Mouse (Mus musculus): ENCODE data around the gene Gm49361.
"Not testable (repeated sequence)": the region's sequence is repeated elsewhere in the genome, so short reads cannot be mapped to it uniquely, and the experiment has no call there.

Gm49361 gene

DNA sequence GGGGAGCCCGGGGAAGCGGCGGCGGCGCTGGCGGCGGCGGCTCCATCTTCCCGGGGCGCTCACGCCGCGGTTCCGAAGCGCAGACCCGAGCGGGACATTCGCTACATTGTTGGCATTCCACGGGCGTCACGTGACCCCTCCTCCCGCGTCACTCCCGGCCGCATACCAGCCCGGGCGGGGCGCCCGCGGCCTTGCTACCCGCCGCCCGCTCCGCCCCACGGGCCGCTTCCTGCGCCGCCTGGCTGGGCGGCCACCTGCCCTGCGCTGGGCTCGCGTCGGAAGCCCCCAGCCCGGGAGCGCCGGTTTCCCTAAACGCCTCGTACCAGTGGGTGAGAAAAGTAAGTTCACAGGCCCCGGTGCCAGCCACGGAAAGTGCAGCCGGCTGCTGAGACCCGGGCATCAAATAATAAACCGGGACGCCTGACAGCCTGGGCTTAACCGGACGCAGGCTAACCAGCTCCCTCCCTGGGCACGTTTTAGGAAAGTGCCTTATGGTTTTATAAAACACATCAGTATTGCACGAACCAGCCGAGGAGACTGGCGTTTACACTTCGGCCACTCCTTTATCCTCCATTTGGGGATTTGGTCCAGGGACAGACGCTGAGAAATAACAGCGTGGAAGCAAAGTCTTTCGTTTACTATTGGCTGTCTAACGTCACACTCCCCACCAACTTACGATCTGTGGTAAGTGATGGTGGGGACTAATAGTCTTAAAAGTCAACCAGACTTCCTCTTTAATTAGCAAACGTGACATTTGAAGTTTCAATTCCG, at the start of gene Gm49361:
Gene Gm49361 (minus strand): TSS at position 103 of the 771 bp plus-strand sequence.
- DNase-seq: peak; percentile 91 to 93

DNA sequence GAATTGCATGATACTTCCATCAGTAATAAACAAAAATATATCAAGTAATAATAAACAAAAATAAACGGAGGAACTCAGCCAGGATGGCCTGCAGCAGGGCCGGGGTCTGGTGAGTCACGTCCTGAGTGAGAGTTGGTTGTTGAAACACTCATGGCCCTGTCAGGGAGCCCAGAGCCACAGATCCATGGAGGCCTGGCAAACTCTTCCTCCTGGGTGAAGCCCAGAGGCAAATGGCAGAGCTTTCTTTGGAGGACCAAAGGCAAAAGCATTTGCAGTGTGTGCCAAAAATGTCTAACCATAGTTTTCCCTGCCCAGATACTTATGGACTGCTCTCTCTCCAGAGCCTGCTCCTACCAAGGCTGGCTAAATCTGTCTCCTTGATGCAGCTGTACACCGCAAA, 45.3 kb upstream of the Gm49361 start:
- no peak for DNase-seq

DNA sequence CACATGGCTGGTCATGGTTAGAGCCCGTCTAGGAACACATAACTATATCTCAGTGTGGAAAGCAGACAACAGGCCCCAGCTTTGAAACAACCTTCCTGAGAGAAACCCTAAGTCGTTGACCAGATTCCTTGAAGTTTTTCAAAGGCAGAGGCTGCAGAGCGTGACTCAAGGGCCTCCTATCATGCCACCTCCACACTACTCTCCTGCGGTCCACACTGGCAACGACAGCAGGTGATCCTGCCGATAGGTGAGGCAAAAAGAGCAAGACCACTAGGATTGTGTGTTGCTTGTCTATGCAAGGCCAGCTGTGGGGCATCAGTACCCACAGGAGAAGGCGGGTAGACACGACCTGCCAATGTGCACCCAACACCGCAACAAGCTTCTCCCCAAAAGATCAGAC, 43.9 kb upstream of the Gm49361 start:
- DNase-seq: no peak

GRCm38 (mm10) chr14:57789311-57789710, 43.4 kb upstream of the Gm49361 start:
- DNase-seq: no peak

GRCm38 (mm10) chr14:57787406-57787805, 41.5 kb upstream of the Gm49361 start:
- no peak for DNase-seq

DNA sequence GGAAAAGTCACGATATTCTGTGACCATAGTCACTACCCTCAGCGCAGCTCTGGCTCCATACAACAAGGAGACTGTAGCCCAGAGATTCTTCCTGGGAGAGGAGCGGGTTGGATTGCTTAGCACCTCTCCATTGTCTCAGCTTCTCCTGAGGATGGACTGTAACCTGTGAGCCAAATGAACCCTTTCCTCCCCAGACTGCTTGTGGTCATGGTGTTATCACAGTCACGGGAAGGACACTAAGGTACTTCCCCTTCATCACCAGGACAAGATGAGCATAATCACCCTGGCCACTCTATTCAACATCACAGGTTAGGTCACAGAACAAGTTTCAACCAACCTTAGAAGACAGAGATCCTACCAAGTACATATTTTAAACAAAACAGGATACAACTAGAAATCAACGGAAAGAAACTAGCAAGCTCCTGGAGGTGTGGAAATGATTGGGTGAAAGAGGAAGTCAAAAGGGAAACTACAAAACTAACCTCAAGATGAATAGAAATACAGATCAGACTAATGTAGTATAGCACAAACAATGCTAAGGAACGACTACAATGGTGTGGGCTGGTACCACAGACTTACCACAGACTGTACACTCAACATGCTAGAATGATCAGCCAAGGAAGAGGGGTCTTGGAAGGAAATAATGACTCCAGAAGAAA, 26.4 kb upstream of the Gm49361 start:
- DNase-seq: no peak

- DNase-seq: no peak
Observed at GRCm38 (mm10) chr14:57769102-57769501, 23.2 kb upstream of the Gm49361 start.

DNA sequence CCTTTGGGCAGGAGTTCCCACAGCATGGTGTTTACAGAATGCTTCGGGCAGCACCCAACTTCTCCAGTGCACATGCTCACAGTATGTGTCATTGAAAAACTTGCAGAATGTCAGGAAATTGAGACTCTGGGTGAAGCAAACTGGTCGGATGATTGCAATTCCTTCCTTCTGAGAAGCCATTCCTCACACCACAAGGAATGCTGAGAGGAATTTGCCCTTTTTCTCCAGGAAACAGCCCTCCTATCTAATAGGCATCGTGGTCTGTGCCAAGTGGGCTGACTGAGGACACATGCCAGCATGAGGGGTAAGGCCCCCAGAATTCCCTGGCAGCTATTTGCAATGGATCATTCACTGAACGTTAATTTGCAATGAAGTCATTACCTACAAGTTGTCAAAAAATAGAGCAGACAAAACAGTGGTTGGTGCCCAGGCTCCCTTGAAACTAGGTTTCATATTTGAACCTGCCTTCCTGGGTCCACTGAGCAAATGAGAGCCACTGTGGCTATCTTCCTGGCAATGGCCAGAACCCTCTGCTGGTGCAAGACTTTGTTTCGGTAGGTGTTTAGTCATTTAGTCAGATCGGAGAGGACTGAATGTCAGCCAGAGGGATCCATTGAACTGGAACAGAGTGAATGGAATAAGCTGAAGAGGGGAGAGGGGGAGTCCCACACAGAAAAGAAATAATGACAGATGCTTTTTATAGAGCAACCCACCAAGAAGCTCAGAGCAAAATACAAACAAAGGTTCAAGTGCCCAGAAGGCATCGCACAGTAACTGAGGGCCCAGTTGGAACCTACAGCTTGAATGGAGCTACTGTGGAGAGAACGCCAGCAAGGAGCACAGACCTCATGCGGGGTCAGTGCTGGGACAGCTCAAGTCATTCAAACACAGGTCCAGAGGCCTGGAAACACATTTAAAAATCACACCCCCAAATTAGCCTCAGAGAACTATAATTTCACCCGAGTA, 14.8 kb upstream of the Gm49361 start:
- DNase-seq: no peak

- no peak for DNase-seq
Observed at GRCm38 (mm10) chr14:57758237-57758636, 12.3 kb upstream of the Gm49361 start, which contains the start of gene Lats2. Lats2 (minus strand) TSS chr14:57758388.

DNA sequence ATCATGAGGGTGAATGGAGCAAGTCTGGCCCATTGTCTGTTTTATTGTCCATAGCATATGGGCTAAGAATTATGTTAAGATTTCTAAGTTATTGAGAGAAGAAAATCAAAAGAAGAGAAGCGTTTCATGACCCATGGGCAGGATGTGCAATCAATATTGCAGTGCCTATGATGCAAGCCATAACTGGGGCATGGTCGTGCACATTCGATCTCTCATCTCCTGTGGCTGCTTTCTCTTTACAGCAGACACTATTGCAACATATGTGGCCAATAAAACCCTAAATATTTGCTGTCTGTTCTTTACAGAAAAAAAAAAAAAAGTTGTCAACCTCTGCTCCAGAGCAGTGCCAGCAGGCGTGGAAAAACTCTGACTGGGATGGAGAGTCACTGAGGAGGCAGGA, 10.2 kb upstream of the Gm49361 start:
- DNase-seq: no peak

GRCm38 (mm10) chr14:57755661-57756060, 9.8 kb upstream of the Gm49361 start:
- DNase-seq: no peak

DNA sequence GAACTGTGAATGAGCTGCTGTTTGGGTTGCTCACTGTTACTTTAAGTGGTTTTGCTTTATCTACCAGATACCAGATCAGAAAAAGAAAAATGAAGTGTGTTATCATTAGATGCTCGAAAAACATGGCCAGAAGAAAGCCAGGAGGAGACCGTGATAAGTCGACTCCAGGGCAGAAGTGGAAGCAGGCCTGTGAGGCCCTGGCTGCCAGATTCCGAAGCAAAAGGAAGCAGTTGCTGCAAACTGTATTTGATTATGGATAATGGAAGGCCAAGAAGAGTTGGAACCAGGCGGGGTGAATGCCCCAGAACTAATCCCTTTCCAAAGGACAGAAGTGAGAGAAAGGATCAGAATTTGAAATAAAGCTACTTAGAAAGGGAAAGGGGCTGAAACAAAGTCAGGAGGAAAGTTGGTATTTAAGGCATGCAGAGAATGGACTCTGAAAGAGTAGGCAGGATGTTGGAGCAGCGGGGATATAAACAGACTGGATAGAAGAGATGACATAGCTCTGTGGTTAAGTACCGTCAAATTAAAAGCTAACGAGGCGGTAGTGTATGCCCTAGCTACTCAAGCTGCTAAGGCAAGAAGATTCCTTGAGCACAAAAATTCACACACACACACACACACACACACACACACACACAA, 7.6 kb upstream of the Gm49361 start:
- no peak for DNase-seq

- not testable (repeated sequence) for DNase-seq
Observed at GRCm38 (mm10) chr14:57751006-57751405, 5.1 kb upstream of the Gm49361 start.

GRCm38 (mm10) chr14:57749501-57749900, 3.6 kb upstream of the Gm49361 start:
- DNase-seq: no peak

- DNase-seq: peak; percentile 64 to 66
Observed at GRCm38 (mm10) chr14:57745291-57745969, 473 bp downstream of the Gm49361 start.

- DNase-seq: no peak
Observed at GRCm38 (mm10) chr14:57744547-57744946, 1.4 kb downstream of the Gm49361 start.

- DNase-seq: no peak
Observed at GRCm38 (mm10) chr14:57740651-57741050, 5.3 kb downstream of the Gm49361 start.

GRCm38 (mm10) chr14:57737089-57737488, 8.8 kb downstream of the Gm49361 start:
- DNase-seq: no peak

DNA sequence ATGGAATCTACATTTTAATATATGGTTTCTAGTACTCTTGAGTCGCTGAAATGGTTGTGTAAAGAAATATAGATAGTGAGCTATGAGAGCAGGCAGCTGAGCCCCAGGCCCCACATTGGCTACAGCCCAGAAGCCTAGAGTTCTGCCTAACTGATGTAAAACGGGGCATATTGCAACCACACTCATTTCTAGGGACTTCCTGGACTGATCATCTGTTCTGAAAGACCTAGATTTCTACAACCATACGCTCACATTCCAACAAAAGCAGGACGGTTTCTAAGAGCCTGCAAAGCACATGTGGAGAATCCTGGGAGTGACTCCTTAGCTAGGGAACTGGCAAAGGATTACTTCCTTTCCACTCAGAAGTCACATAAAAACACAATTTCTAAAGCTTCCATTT, 9.8 kb downstream of the Gm49361 start:
- DNase-seq: no peak

DNA sequence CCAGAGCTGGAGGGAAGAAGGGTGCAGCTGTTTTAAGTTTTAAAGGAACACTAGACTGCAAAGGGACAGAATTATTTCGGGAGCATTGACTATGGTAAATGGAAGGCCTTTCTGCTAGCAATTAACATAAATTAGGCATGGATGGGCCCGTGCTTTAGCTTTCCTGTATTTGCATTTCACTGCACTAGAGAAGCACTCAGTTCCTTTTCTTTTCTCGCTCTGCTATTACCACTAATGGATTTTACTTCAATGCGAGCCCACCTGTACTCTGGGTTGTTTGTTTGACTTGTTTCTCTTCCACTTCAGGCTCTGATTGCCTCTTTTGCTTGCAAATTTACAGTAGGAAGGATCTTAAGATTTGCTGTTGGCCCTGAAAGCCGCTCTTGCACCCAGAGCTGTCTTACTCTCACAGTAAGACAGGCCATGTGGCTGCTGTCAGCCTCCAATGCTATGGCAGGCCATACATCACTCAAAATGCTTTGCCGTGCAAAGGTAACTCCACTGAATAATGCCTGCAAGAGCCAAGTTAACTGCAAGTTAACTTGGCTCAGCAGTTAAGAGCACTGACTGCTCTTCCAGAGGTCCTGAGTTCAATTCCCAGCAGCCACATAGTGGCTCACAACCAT, 13.1 kb downstream of the Gm49361 start:
- no peak for DNase-seq

DNA sequence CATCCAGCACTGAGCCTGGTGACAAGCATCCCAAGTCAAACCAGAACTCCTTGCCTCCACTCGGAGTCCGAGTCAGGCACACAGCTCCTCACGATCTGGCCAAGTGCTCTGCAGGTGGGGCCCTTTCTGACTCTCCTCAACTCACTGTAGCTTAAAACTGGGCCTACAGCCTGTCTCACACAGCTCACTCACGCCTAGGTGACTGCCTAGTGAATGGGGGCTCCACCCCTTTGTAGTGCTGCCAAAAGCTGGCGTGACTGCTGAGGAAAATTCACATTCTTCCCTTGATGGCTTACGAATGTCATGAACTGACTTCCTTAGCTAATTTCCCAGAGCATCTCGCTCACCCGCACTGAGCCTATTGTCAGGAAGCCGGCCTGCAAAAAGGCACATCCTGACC, 15.4 kb downstream of the Gm49361 start:
- no peak for DNase-seq

Data from cerebellum, postnatal 36 days (tissue).